ENCODE assay signal across 11 mouse cellular contexts in genomic region chr6:30400146-30400545, GRCm38 (mm10). TPM values are rescaled to one million over a fixed set of nuclear protein-coding genes. Genes with fewer than 3 reads are reported as not detected.
DNase-seq lines count a peak whose midpoint lies in the region; ATAC-seq and TF ChIP-seq lines count a peak whose summit lies in the region.
"Had no signal": no experiment of that assay in that cellular context is flagged by ENCODE, and none has a peak within 500 bp of the region (broad histone marks: within the 10 kb centered on the region; RNA-seq: fewer than 3 reads in every experiment).

No protein-coding gene starts in this region.

- peak overlapping the region; percentile 71 for H3K9ac ChIP-seq in neural tube, embryonic 13.5 days
- H3K9ac ChIP-seq in hindbrain, embryonic 16.5 days (ENCODE audit: low read depth, low read length), result no peak overlapping the region
- H3K9ac ChIP-seq in neural tube, embryonic 15.5 days (replicated peaks), result peak overlapping the region; percentile 79; the same call in 1 of the 2 replicates
- H3K9ac ChIP-seq in heart, adult 2 months (ENCODE audit: low read depth, low read length), result no peak overlapping the region

- no peak for TF ChIP-seq EP300 in heart, adult 2 months (IDR thresholded peaks at IDR 0.05; ENCODE audit: insufficient read depth, low read depth, low read length)

- intact Hi-C loops in heart, postnatal 14 days (cut with DNase I), result loop anchor here (5.0 kb wide), 1 partner anchor 632 kb away; no protein-coding TSS in a partner anchor
- intact Hi-C loops in heart, adult 2 months (cut with DNase I), result loop anchor here (5.0 to 10.0 kb wide), 2 partner anchors 495 to 632 kb away; partner anchors contain the start of gene Copg2

- H3K4me3 ChIP-seq in heart, embryonic 10.5 days, result no peak overlapping the region
- H3K4me3 ChIP-seq in neural tube, embryonic 13.5 days, result no peak overlapping the region
- no peak overlapping the region for H3K4me3 ChIP-seq in hindbrain, embryonic 16.5 days (ENCODE audit: low read length)
- H3K4me3 ChIP-seq in neural tube, embryonic 15.5 days (replicated peaks), result no peak overlapping the region
- H3K4me3 ChIP-seq in heart, adult 2 months, result no peak overlapping the region

- peaks cover 4% of the 10 kb centered on the region; the same call in 1 of the 2 replicates for H3K4me1 ChIP-seq in heart, embryonic 10.5 days
- peaks cover 14% of the 10 kb centered on the region for H3K4me1 ChIP-seq in neural tube, embryonic 13.5 days (replicated peaks)
- H3K4me1 ChIP-seq in hindbrain, embryonic 16.5 days (ENCODE audit: control insufficient read depth, insufficient read depth, low read depth, low read length), result peaks cover 8% of the 10 kb centered on the region
- peaks cover 18% of the 10 kb centered on the region for H3K4me1 ChIP-seq in neural tube, embryonic 15.5 days
- H3K4me1 ChIP-seq in heart, adult 2 months (ENCODE audit: control insufficient read depth, insufficient read depth, low read length), result peaks cover 3% of the 10 kb centered on the region

- H3K27me3 ChIP-seq in heart, embryonic 10.5 days (ENCODE audit: insufficient read depth, poor library complexity, severe bottlenecking), result no peaks in the 10 kb centered on the region
- H3K27me3 ChIP-seq in neural tube, embryonic 13.5 days, result no peaks in the 10 kb centered on the region
- no peaks in the 10 kb centered on the region for H3K27me3 ChIP-seq in hindbrain, embryonic 16.5 days (replicated peaks; ENCODE audit: control insufficient read depth, insufficient read depth, low read length)
- H3K27me3 ChIP-seq in neural tube, embryonic 15.5 days (replicated peaks), result no peaks in the 10 kb centered on the region
- H3K27me3 ChIP-seq in heart, adult 2 months (ENCODE audit: control insufficient read depth, insufficient read depth, low read length), result no peaks in the 10 kb centered on the region

- H3K9me3 ChIP-seq in heart, embryonic 10.5 days, result no peaks in the 10 kb centered on the region
- no peaks in the 10 kb centered on the region for H3K9me3 ChIP-seq in neural tube, embryonic 13.5 days
- H3K9me3 ChIP-seq in hindbrain, embryonic 16.5 days (ENCODE audit: control insufficient read depth, low read length), result no peaks in the 10 kb centered on the region
- no peaks in the 10 kb centered on the region for H3K9me3 ChIP-seq in neural tube, embryonic 15.5 days (replicated peaks)

- DNase-seq in heart, embryonic 10.5 days (ENCODE audit: low spot score), result peak; percentile 59
- DNase-seq in heart, postnatal 14 days, result no peak
- no peak for DNase-seq in neural tube, embryonic 10.5 days (ENCODE audit: extremely low spot score, low spot score)
- DNase-seq in urinary bladder, postnatal 14 days (ENCODE audit: low spot score), result no peak
- DNase-seq in heart, adult 2 months, result no peak
- DNase-seq: adrenal gland, postnatal 25 days; cerebellum, adult 9-11 months; kidney, postnatal 10 days had no signal

- 76% methylated on average over 5 of the region's 5 CpGs for WGBS in heart, embryonic 10.5 days
- WGBS in neural tube, embryonic 13.5 days, result 87% methylated on average over 5 of the region's 5 CpGs
- 81% methylated on average over 5 of the region's 5 CpGs for WGBS in hindbrain, embryonic 16.5 days
- WGBS in neural tube, embryonic 15.5 days, result 80% methylated on average over 5 of the region's 5 CpGs
- 82% methylated on average over 5 of the region's 5 CpGs for WGBS in heart, adult 2 months

- ATAC-seq in neural tube, embryonic 13.5 days (ENCODE audit: low read depth), result no peak
- ATAC-seq in hindbrain, embryonic 16.5 days, result no peak
- ATAC-seq in neural tube, embryonic 15.5 days (ENCODE audit: low FRiP score), result no peak

- no peak for TF ChIP-seq POLR2A in heart, adult 2 months (IDR thresholded peaks at IDR 0.05; ENCODE audit: insufficient read depth, low read depth, low read length)

- H3K27ac ChIP-seq in heart, embryonic 10.5 days, result peak overlapping the region; percentile 98; the same call in 1 of the 2 replicates
- peak overlapping the region; percentile 98 for H3K27ac ChIP-seq in neural tube, embryonic 13.5 days (replicated peaks)
- peak overlapping the region; percentile 98 for H3K27ac ChIP-seq in hindbrain, embryonic 16.5 days (ENCODE audit: low read depth, low read length)
- peak overlapping the region; percentile 99 for H3K27ac ChIP-seq in neural tube, embryonic 15.5 days (replicated peaks)
- no peak overlapping the region for H3K27ac ChIP-seq in heart, adult 2 months

- H3K36me3 ChIP-seq in heart, embryonic 10.5 days, result no peaks in the 10 kb centered on the region
- no peaks in the 10 kb centered on the region for H3K36me3 ChIP-seq in neural tube, embryonic 13.5 days
- H3K36me3 ChIP-seq in hindbrain, embryonic 16.5 days (ENCODE audit: control insufficient read depth, insufficient read depth, low read length), result no peaks in the 10 kb centered on the region
- H3K36me3 ChIP-seq in neural tube, embryonic 15.5 days, result no peaks in the 10 kb centered on the region
- H3K36me3 ChIP-seq in heart, adult 2 months (ENCODE audit: control insufficient read depth, insufficient read depth, low read length), result no peaks in the 10 kb centered on the region

- H3K4me2 ChIP-seq in neural tube, embryonic 13.5 days, result peak overlapping the region; percentile 57
- H3K4me2 ChIP-seq in hindbrain, embryonic 16.5 days (ENCODE audit: low read length), result peak overlapping the region; percentile 55
- peak overlapping the region; percentile 55 for H3K4me2 ChIP-seq in neural tube, embryonic 15.5 days

- no peak for TF ChIP-seq CTCF in heart, adult 2 months (IDR thresholded peaks at IDR 0.05)

- H3K79me2 ChIP-seq in heart, adult 2 months (replicated peaks; ENCODE audit: control insufficient read depth, insufficient read depth, low read length), result no peaks in the 10 kb centered on the region; the same call in 1 of the 2 replicates

RNA-seq across cellular contexts. Expression of gene Klhdc10, which starts 1.5 kb away (rescaled TPM):
- polyA plus RNA-seq in heart, embryonic 10.5 days (2016; fragmentation: Nextera tagmentation; extraction: Ambion mirVana), result 30.9 and 33.8 TPM in 2 replicates
- 10 to 100 TPM; 58.4 to 60.8 TPM for total RNA-seq in heart, postnatal 14 days (2021)
- polyA plus RNA-seq in neural tube, embryonic 13.5 days (2015; fragmentation: Nextera tagmentation; extraction: Ambion mirVana), result 27.8 and 31.4 TPM in 2 replicates
- 27.8 and 34.9 TPM in 2 replicates for polyA plus RNA-seq in hindbrain, embryonic 16.5 days (2015; fragmentation: Nextera tagmentation; extraction: Ambion mirVana)
- polyA plus RNA-seq in neural tube, embryonic 15.5 days (2015; fragmentation: Nextera tagmentation; extraction: Ambion mirVana), result 27.6 and 29.4 TPM in 2 replicates
- total RNA-seq in heart, adult 2 months (2021), result 10 to 100 TPM; 47.4 to 52.0 TPM
- 19.4 and 41.4 TPM in 2 replicates for polyA plus RNA-seq in heart, adult 2 months (2012; rRNA removed)

RNA-seq across cellular contexts. Expression of gene Zc3hc1, which starts 9.3 kb away (rescaled TPM):
- 55.6 and 71.2 TPM in 2 replicates for polyA plus RNA-seq in heart, embryonic 10.5 days (2016; fragmentation: Nextera tagmentation; extraction: Ambion mirVana)
- 10 to 100 TPM; 15.5 to 17.2 TPM for total RNA-seq in heart, postnatal 14 days (2021)
- 59.0 and 59.6 TPM in 2 replicates for polyA plus RNA-seq in neural tube, embryonic 13.5 days (2015; fragmentation: Nextera tagmentation; extraction: Ambion mirVana)
- 65.5 and 68.2 TPM in 2 replicates for polyA plus RNA-seq in hindbrain, embryonic 16.5 days (2015; fragmentation: Nextera tagmentation; extraction: Ambion mirVana)
- 56.2 and 59.2 TPM in 2 replicates for polyA plus RNA-seq in neural tube, embryonic 15.5 days (2015; fragmentation: Nextera tagmentation; extraction: Ambion mirVana)
- 10 to 100 TPM; 16.0 to 16.2 TPM for total RNA-seq in heart, adult 2 months (2021)
- 13.4 and 15.1 TPM in 2 replicates for polyA plus RNA-seq in heart, adult 2 months (2012; rRNA removed)

Comparison
In these comparisons a context has a peak if more than half of its experiments do, and no peak if none do; other contexts are left out.
1. H3K9ac ChIP-seq: peak in neural tube, embryonic 13.5 days (single experiment) and neural tube, embryonic 15.5 days (single experiment); none in hindbrain, embryonic 16.5 days (single experiment) and heart, adult 2 months (single experiment).
2. Peak in every context shown above with its lines, with median percentiles within 50 percentile points of each other: H3K4me2 ChIP-seq.